Mouse (Mus musculus) forebrain, embryonic 13.5 days (tissue): ENCODE results near the gene Smim4. TPM values are rescaled to one million over a fixed set of nuclear protein-coding genes. Genes with fewer than 3 reads are reported as not detected.

Experiments used
- ATAC-seq: fragments of 200-750 bp; cut with Nextera tagmentation; 2 replicates; pipeline ENCODE4 v1.8.0; 2017
- H3K27ac ChIP-seq: fragments of 300-500 bp; sonication (generic); 2 replicates; pipeline ENCODE4 v1.5.1; 2015; ENCODE audit warnings: inconsistent platforms, mild to moderate bottlenecking, moderate library complexity
- H3K27me3 ChIP-seq: fragments of 300-500 bp; sonication (generic); 2 replicates; pipeline ENCODE4 v1.6.1; 2015; ENCODE audit warnings: mild to moderate bottlenecking, inconsistent platforms
- H3K36me3 ChIP-seq: fragments of 300-500 bp; sonication (generic); 2 replicates; pipeline ENCODE4 v1.6.1; 2015; ENCODE audit warnings: mild to moderate bottlenecking, inconsistent platforms; ENCODE audit not compliant: poor library complexity, severe bottlenecking
- H3K4me1 ChIP-seq: fragments of 300-500 bp; sonication (generic); 2 replicates; pipeline ENCODE4 v1.6.1; 2015; ENCODE audit warnings: inconsistent platforms
- H3K4me2 ChIP-seq: fragments of 300-500 bp; sonication (generic); 2 replicates; pipeline ENCODE4 v1.6.1; 2015; ENCODE audit warnings: inconsistent platforms, mild to moderate bottlenecking, moderate library complexity
- H3K4me3 ChIP-seq: fragments of 300-500 bp; sonication (generic); 2 replicates; pipeline ENCODE4 v1.5.1; 2015; ENCODE audit warnings: mild to moderate bottlenecking, inconsistent platforms
- H3K9ac ChIP-seq: fragments of 300-500 bp; sonication (generic); 2 replicates; pipeline ENCODE4 v1.6.1; 2015; ENCODE audit warnings: mild to moderate bottlenecking, inconsistent platforms
- H3K9me3 ChIP-seq: fragments of 300-500 bp; sonication (generic); replicated peaks from 2 replicates; pipeline ENCODE4 v1.6.1; 2016; ENCODE audit warnings: inconsistent platforms
- WGBS: fragments of 180-500 bp; shearing (Covaris S2); methylation state at CpG from one replicate; pipeline ENCODE4 v1.1.7; 2015; 5-methylcytosine and 5-hydroxymethylcytosine counted together
- polyA plus RNA-seq: library from polyadenylated mRNA; unstranded; fragments of >200 nt; fragmentation: Nextera tagmentation; extraction: Ambion mirVana; gene quantifications from 2 replicates; pipeline ENCODE4 v1.2.1, GENCODE M21; 2015

Smim4 gene
- 76.6 and 82.2 TPM in 2 replicates for polyA plus RNA-seq

DNA sequence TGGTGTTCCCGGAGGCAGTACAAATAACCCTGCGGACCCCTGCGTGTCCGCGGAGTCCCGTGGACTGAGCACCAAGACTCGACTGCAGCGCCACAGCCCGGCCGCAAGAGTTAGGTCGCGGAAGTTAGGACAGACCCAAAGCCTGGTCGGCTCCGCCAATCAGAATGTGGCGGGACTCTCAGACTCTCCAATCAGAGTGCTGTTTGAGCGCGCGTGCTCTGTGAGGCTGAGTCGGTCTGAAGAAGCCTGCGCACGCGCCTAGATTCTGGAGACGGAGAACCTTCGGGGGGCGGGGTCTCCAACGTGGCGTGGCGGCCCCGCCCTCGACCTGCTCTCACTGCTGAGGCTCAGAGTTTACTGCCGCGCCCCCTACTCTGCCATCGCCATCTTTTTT lies at the start of gene Smim4:
Gene Smim4 (minus strand): TSS at position 131 of the 394 bp plus-strand sequence.
- ATAC-seq, result peak; percentile 97
- Histone ChIP-seq H3K4me1 (peaks cover 58% of the 10 kb centered on the region), H3K4me3 (peak within 1 kb of the TSS; percentile 73), H3K27ac (peak within 1 kb of the TSS; percentile 90), H3K4me2 (peak within 1 kb of the TSS; percentile 90), H3K27me3 (no peaks in the 10 kb centered on the region), H3K9ac (peak within 1 kb of the TSS; percentile 77), H3K9me3 (no peaks in the 10 kb centered on the region), H3K36me3 (peaks cover 8% of the 10 kb centered on the region; the same call in 1 of the 2 replicates)
- WGBS, result under 1% methylated on average over 33 of the region's 33 CpGs

DNA sequence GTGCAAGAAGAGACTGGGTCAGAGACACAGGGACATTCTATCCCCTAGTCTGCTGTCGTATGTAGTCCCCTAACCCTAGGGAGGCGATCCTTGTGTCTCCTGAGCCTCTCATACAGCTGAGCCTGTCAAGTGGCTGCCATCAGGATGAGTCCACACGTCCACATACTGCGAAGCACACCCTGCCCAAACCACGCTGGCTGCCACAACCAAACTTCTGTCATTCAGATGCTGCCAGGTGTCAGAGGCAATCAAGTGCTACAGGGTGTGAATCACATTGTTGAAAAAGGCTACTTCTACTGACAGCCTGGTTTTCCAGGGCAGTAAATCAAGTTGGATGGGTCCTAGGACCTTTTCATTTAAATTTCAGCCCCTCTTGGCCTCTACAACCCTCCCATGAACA lies 49.0 kb upstream of the Smim4 start:
- Histone ChIP-seq H3K4me1 (no peaks in the 10 kb centered on the region), H3K4me3 (no peak overlapping the region), H3K27ac (no peak overlapping the region), H3K9ac (no peak overlapping the region), H3K36me3 (peaks cover 98% of the 10 kb centered on the region), H3K9me3 (no peaks in the 10 kb centered on the region), H3K27me3 (no peaks in the 10 kb centered on the region), H3K4me2 (no peak overlapping the region)
- no peak for ATAC-seq
- 95% methylated on average over 5 of the region's 5 CpGs for WGBS

DNA sequence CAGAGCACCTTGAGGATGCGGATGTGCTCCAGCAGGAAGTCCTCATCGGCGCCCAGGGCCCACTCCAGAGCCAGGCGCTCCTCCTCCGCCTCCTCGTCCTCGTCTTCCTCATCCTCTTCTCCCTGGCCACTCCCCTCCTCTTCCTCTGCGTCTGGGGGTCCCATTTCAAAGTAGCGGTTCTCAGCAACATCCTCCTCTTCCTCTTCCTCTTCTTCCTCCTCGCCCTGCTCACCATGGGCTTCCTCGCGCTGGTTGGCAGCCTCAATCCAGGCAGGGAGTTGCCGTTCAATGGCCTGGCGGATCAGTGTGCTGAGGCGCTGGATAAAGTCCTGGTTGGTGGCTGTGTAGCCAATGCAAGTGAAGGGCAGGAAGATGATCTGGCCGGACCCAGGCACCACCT lies 48.5 kb upstream of the Smim4 start:
- 91% methylated on average over 16 of the region's 16 CpGs for WGBS
- Histone ChIP-seq H3K27me3 (no peaks in the 10 kb centered on the region), H3K36me3 (peaks cover 98% of the 10 kb centered on the region), H3K4me3 (no peak overlapping the region), H3K27ac (no peak overlapping the region), H3K9me3 (no peaks in the 10 kb centered on the region), H3K9ac (no peak overlapping the region), H3K4me1 (no peaks in the 10 kb centered on the region), H3K4me2 (no peak overlapping the region)
- ATAC-seq, result no peak

DNA sequence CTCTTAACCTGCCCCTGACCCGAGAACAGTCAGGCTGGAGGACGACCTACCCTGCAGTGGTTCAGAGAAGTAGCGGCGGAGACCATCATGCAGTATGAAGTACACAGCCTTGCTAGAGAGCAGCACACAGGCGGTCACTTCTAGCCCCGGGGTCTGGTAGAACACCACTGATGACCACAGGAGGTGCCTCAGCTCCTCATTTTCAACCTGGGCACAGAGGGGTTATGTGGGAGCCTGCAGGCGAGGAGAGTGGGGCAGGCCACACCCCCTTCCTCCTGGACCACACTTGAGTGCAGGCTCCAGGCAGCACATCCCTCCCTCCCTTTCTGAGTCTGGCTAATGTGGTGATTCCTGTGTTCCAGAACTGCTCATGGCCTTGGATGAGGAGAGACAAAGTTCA lies 44.8 kb upstream of the Smim4 start:
- WGBS, result 97% methylated on average over 7 of the region's 7 CpGs
- H3K36me3 ChIP-seq, result peaks cover 88% of the 10 kb centered on the region
- H3K27ac ChIP-seq, result no peak overlapping the region
- no peaks in the 10 kb centered on the region for H3K27me3 ChIP-seq
- H3K9me3 ChIP-seq, result no peaks in the 10 kb centered on the region
- H3K9ac ChIP-seq, result no peak overlapping the region
- H3K4me2 ChIP-seq, result no peak overlapping the region
- no peak for ATAC-seq
- H3K4me3 ChIP-seq, result no peak overlapping the region
- peaks cover 3% of the 10 kb centered on the region; the same call in 1 of the 2 replicates for H3K4me1 ChIP-seq

DNA sequence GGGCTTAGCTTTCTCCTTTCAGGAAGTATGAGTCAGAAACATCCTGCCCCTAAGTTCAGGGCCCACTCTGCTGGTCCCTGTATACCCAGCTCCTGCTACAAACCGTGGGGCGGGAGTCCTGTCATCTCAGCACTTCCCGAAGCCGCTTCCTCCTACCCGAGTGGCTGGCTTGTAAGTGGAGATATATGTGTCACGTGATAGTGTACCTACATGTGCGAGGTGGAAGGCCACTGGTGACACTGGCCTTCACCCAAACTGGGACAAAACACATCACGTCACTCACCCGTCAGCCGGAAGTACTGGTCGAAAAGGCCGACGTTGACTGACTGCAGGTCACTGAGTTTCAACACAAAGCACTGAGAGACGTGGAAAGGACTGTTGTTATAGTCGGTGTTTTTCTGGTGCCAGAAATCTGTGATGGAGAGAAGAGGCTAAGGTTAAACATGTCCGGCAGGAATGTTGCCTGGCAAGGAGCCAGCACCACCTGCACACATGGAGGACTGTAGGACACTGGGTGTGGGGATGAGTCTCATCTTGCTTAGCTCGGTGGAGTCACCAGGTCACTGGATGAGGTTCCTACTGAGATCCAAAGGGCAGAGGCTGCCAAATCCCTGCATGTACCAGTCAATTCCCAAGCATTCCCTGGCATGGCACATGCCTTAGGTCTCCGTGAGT lies 44.2 kb upstream of the Smim4 start:
- no peak for ATAC-seq
- Histone ChIP-seq H3K4me1 (peaks cover 3% of the 10 kb centered on the region; the same call in 1 of the 2 replicates), H3K27me3 (no peaks in the 10 kb centered on the region), H3K27ac (no peak overlapping the region), H3K4me2 (no peak overlapping the region), H3K9me3 (no peaks in the 10 kb centered on the region), H3K9ac (no peak overlapping the region), H3K4me3 (no peak overlapping the region), H3K36me3 (peaks cover 84% of the 10 kb centered on the region)
- 90% methylated on average over 18 of the region's 18 CpGs for WGBS

DNA sequence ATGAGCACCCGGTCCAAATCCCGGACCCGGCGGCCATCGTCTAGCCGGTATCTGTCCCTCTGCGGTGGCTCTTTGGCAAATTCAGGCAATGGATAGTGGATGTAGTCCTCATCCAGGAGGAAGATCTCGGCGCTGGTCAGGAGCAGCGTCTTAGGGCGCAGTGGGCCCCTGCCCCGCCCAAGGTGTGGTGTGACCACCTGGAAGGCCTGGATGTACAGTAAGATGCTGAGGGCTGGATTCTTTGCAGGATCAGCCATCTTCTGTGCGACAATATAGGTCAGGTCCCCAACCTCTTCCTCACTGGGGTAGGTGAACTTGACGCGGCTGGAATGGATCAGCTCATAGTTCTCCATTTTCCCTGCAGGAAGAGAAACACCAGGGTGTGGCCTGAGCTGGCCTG lies 43.1 kb upstream of the Smim4 start:
- Histone ChIP-seq H3K27ac (no peak overlapping the region), H3K4me3 (no peak overlapping the region), H3K9me3 (no peaks in the 10 kb centered on the region), H3K36me3 (peaks cover 73% of the 10 kb centered on the region), H3K9ac (no peak overlapping the region), H3K4me2 (no peak overlapping the region), H3K27me3 (no peaks in the 10 kb centered on the region), H3K4me1 (peaks cover 3% of the 10 kb centered on the region; the same call in 1 of the 2 replicates)
- no peak for ATAC-seq
- 96% methylated on average over 15 of the region's 15 CpGs for WGBS

DNA sequence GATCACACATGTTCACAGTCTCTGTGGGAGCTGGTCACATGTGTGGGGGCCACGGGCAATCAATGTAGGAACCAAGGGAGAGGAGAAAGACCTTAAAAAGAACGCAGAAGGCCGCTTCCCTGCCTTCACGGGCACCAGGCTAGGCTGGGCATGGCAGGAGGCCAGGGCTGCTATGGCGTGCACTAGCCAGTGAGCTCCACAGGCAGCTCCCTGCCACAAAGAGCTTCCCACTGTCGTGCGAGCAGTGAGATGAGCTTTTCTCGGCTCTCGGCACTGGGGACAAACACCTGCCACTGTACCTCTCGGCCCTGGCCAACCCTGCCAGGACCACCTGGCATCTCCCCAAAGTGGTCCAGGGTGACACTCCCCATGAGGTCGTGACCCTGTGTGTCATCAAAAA lies 42.6 kb upstream of the Smim4 start:
- H3K4me1 ChIP-seq, result peaks cover 3% of the 10 kb centered on the region; the same call in 1 of the 2 replicates
- peaks cover 68% of the 10 kb centered on the region for H3K36me3 ChIP-seq
- no peak overlapping the region for H3K9ac ChIP-seq
- WGBS, result 78% methylated on average over 11 of the region's 11 CpGs
- no peak overlapping the region for H3K27ac ChIP-seq
- no peaks in the 10 kb centered on the region for H3K9me3 ChIP-seq
- H3K4me3 ChIP-seq, result no peak overlapping the region
- H3K27me3 ChIP-seq, result no peaks in the 10 kb centered on the region
- no peak overlapping the region for H3K4me2 ChIP-seq
- ATAC-seq, result no peak

DNA sequence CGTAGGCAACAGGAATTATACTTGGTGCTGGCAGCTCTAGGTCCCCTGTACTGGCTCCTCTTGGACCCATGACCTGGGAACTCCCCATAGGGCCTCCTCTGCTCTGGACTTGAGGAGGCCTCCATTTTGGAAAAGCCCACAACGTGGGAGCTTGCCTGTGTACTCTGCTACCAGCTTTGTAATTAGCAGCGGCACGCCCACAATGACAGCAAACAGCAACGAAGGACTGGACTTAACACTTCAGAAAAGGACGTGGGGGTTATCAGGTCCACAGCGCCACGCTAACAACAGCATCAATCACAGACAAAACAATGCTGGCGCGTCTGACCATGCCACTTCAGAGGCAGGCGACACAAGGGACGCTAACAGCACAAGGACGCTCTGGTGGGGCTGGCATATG lies 42.2 kb upstream of the Smim4 start:
- H3K36me3 ChIP-seq, result peaks cover 64% of the 10 kb centered on the region
- no peak overlapping the region for H3K9ac ChIP-seq
- peaks cover 3% of the 10 kb centered on the region; the same call in 1 of the 2 replicates for H3K4me1 ChIP-seq
- 0 out of 2 replicates have a peak overlapping the region, but pooled peaks have one; percentile 45 for H3K27ac ChIP-seq
- no peaks in the 10 kb centered on the region for H3K9me3 ChIP-seq
- no peak for ATAC-seq
- WGBS, result 90% methylated on average over 13 of the region's 13 CpGs
- no peak overlapping the region for H3K4me2 ChIP-seq
- H3K4me3 ChIP-seq, result no peak overlapping the region
- no peaks in the 10 kb centered on the region for H3K27me3 ChIP-seq

DNA sequence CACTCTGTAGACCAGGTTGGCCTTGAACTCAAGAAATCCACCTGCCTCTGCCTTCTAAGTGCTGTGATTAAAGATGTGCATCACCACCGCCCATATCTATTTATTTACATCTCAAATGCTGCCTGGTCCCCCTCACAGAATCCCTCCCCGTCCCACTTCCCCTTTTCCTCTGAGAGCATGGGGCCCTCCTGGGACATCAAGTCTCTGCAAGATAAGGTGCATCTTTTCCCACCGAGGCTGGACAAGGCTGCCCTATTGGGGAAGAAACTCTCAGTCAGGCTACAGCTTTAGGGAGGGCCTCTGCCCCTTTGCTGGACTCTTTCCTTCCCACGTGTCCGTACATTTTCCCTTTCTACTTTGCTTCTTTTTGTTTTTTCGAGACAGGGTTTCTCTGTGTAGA lies 40.8 kb upstream of the Smim4 start:
- Histone ChIP-seq H3K4me1 (peaks cover 7% of the 10 kb centered on the region; the same call in 1 of the 2 replicates), H3K9me3 (no peaks in the 10 kb centered on the region), H3K36me3 (peaks cover 50% of the 10 kb centered on the region), H3K9ac (no peak overlapping the region), H3K4me2 (no peak overlapping the region), H3K4me3 (no peak overlapping the region), H3K27ac (no peak overlapping the region), H3K27me3 (no peaks in the 10 kb centered on the region)
- ATAC-seq, result no peak
- WGBS, result 85% methylated on average over 6 of the region's 6 CpGs

DNA sequence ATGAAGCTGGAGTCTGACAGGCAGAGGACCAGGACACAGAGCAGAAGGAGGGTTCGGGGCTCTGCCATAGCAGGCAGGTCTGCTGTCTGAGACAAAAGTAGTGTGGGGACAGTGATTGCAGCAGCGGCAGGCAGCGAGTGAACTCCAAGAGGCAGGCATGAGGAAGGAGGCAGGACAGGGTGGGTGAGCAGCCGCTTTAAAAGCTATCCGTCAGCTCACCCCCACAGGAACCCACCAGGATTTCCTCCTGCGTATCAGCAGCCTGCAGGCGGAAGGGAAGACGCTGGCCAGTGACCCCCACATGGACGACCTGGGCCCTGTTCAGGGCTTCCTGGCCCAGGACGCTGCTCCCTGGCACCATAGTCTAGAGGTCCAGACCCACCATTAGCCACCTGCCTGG lies 39.7 kb upstream of the Smim4 start, which contains the start of gene Stab1:
Gene Stab1 (minus strand): TSS at position 217 of the 400 bp plus-strand sequence.
- 67% methylated on average over 10 of the region's 10 CpGs for WGBS
- Histone ChIP-seq H3K27me3 (no peaks in the 10 kb centered on the region), H3K9ac (no peak within 1 kb of the TSS), H3K36me3 (peaks cover 39% of the 10 kb centered on the region), H3K9me3 (no peaks in the 10 kb centered on the region), H3K27ac (peak within 1 kb of the TSS; percentile 31; the same call in 1 of the 2 replicates), H3K4me2 (no peak within 1 kb of the TSS), H3K4me1 (peaks cover 7% of the 10 kb centered on the region; the same call in 1 of the 2 replicates), H3K4me3 (no peak within 1 kb of the TSS)
- no peak for ATAC-seq

DNA sequence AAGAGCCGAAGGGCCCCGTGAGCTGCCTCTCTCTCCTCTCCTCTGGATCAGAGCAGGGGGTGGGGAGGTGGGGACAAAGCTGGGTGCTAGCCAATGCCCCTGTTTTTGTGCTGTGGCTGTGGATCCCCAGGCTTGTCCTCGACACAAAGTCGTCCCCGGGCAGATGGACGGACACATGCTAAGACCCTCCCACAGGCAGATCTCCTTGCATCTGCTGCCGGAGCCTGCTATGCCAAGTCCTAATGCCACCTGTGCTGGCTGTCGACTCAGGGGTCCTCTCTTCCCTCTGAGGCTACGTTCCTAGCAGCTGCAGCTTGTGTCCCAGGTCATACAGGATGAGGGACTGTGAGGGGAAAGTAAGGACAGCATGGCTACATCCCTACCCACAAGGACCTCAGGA lies 38.1 kb upstream of the Smim4 start:
- Histone ChIP-seq H3K27ac (no peak overlapping the region), H3K9me3 (no peaks in the 10 kb centered on the region), H3K4me2 (no peak overlapping the region), H3K9ac (peak overlapping the region; percentile 19; the same call in 1 of the 2 replicates), H3K36me3 (peaks cover 23% of the 10 kb centered on the region), H3K27me3 (no peaks in the 10 kb centered on the region), H3K4me1 (peaks cover 7% of the 10 kb centered on the region; the same call in 1 of the 2 replicates), H3K4me3 (no peak overlapping the region)
- 60% methylated on average over 9 of the region's 9 CpGs for WGBS
- no peak for ATAC-seq

DNA sequence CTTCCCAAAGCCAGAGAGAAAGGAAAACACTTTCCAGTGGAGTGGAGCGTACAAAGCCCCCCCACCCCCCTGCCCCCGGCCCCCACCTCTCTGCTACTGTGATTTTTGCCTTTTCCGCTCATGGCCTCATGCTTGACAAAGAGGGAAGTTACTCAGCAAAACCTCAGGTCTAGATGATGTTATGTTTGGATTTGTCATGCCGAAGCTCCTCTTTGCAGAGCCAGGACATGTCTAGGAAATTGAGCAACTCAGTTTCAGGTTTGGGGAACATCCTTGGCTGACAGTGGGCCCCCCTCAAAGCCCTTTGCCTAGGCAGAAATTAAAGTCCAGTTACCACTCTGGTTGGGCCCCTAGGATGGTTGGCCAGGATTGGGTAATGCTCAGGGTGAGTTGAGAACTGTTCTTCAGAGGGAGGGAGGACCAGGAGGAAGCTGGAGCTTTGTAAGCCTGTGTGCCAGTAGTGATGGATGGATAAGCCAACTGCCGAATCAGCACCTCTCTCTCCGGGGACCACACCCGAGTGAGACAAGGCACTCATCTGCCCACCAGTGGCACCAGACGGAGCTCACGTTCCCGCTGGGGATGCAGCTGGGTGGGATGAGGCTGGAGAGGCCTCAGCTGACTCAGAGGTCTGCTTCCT lies 37.4 kb upstream of the Smim4 start:
- Histone ChIP-seq H3K9me3 (no peaks in the 10 kb centered on the region), H3K27ac (no peak overlapping the region), H3K9ac (no peak overlapping the region), H3K4me1 (peaks cover 6% of the 10 kb centered on the region; the same call in 1 of the 2 replicates), H3K36me3 (peaks cover 16% of the 10 kb centered on the region), H3K27me3 (no peaks in the 10 kb centered on the region), H3K4me3 (no peak overlapping the region), H3K4me2 (no peak overlapping the region)
- no peak for ATAC-seq
- 80% methylated on average over 10 of the region's 10 CpGs for WGBS
